Mouse (Mus musculus) small intestine, adult 2 months (tissue): ENCODE data around the gene Gm26920. TPM values are rescaled to one million over a fixed set of nuclear protein-coding genes. Genes with fewer than 3 reads are reported as not detected.

Source experiments
- H3K27ac ChIP-seq: fragments of 200-500 bp; 2 replicates; pipeline ENCODE4 v1.5.1; 2012; ENCODE audit warnings: low read depth, low read length, control low read depth, inconsistent platforms; ENCODE audit not compliant: insufficient read depth
- H3K27me3 ChIP-seq: fragments of 200-500 bp; 2 replicates; pipeline ENCODE4 v1.6.1; 2012; ENCODE audit warnings: mild to moderate bottlenecking, moderate library complexity, low read length, inconsistent platforms; ENCODE audit not compliant: control insufficient read depth, insufficient read depth
- H3K36me3 ChIP-seq: fragments of 200-500 bp; 2 replicates; pipeline ENCODE4 v1.6.1; 2012; ENCODE audit warnings: mild to moderate bottlenecking, low read length, control low read depth, inconsistent platforms; ENCODE audit not compliant: control insufficient read depth, insufficient read depth
- H3K4me1 ChIP-seq: fragments of 200-500 bp; 2 replicates; pipeline ENCODE4 v1.6.1; 2012; ENCODE audit warnings: low read length, inconsistent platforms, mixed read lengths; ENCODE audit not compliant: control insufficient read depth, insufficient read depth, insufficient read length
- H3K4me3 ChIP-seq: fragments of 200-500 bp; 2 replicates; pipeline ENCODE4 v1.5.1; 2012; ENCODE audit warnings: low read depth, mild to moderate bottlenecking, control low read depth, inconsistent platforms, low read length, moderate library complexity
- CTCF ChIP-seq: fragments of 200-500 bp; IDR thresholded peaks from 2 replicates; pipeline ENCODE4 v1.5.1; 2012; ENCODE audit warnings: low read depth, mild to moderate bottlenecking, control low read depth, inconsistent platforms, low read length, moderate library complexity, mixed read lengths; ENCODE audit not compliant: insufficient replicate concordance, insufficient read length; ENCODE audit errors: extremely low read depth
- POLR2A ChIP-seq: fragments of 200-500 bp; IDR thresholded peaks from 2 replicates; pipeline ENCODE4 v1.6.1; 2012; ENCODE audit warnings: low read depth, mild to moderate bottlenecking, control low read depth, inconsistent platforms, low read length, moderate library complexity
- WGBS: fragments of 180-500 bp; shearing (Covaris S2); methylation state at CpG from one replicate; pipeline ENCODE4 v1.1.7; 2018; 5-methylcytosine and 5-hydroxymethylcytosine counted together
- polyA plus RNA-seq: library from polyadenylated mRNA; depleted of rRNA; stranded (reverse); fragments of >200 nt; gene quantifications from 2 replicates; pipeline ENCODE4 v1.2.3, GENCODE M21; 2012

Gene Gm26920
- polyA plus RNA-seq, 1 experiment = 0.06 TPM

GRCm38 (mm10) chr7:30028572-30028971 is 61.6 kb downstream of the Gm26920 start:
- no peak overlapping the region for H3K27ac ChIP-seq
- no peak overlapping the region for H3K4me3 ChIP-seq
- H3K27me3 ChIP-seq = no peaks in the 10 kb centered on the region
- H3K4me1 ChIP-seq = no peaks in the 10 kb centered on the region
- 90% methylated on average over 3 of the region's 3 CpGs for WGBS
- no peak for TF ChIP-seq POLR2A
- no peak for TF ChIP-seq CTCF
- peaks cover 12% of the 10 kb centered on the region for H3K36me3 ChIP-seq

- Histone ChIP-seq H3K36me3 (peaks cover 24% of the 10 kb centered on the region), H3K4me1 (no peaks in the 10 kb centered on the region), H3K27ac (no peak overlapping the region), H3K4me3 (no peak overlapping the region), H3K27me3 (no peaks in the 10 kb centered on the region)
- TF ChIP-seq POLR2A = no peak
- TF ChIP-seq CTCF = no peak
- 70% methylated on average over 4 of the region's 4 CpGs for WGBS
Observed at GRCm38 (mm10) chr7:30027331-30027730, 62.9 kb downstream of the Gm26920 start.

DNA sequence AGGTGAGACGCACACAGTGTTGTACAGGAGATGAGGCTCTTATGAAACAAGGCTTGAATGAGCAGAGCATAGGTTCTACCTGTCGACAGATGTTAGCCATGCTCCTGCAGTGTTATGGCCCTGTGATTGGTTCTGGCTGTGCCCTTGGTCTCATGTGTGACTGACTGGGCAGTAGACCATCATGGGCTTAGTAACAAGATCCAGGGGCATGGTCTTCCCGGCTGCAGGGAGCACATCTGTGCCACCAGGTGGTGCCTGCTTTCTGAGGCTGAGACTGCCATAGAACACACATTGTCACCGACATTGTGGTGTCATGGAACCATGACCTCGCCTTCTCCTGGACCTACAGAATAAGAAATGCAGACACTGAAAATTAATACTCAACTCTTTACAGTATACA is 64.9 kb downstream of the Gm26920 start:
- no peak overlapping the region for H3K4me3 ChIP-seq
- H3K4me1 ChIP-seq = no peaks in the 10 kb centered on the region
- WGBS = 78% methylated on average over 5 of the region's 5 CpGs
- no peak for TF ChIP-seq POLR2A
- TF ChIP-seq CTCF = no peak
- H3K36me3 ChIP-seq = peaks cover 30% of the 10 kb centered on the region
- H3K27ac ChIP-seq = no peak overlapping the region
- no peaks in the 10 kb centered on the region for H3K27me3 ChIP-seq

DNA sequence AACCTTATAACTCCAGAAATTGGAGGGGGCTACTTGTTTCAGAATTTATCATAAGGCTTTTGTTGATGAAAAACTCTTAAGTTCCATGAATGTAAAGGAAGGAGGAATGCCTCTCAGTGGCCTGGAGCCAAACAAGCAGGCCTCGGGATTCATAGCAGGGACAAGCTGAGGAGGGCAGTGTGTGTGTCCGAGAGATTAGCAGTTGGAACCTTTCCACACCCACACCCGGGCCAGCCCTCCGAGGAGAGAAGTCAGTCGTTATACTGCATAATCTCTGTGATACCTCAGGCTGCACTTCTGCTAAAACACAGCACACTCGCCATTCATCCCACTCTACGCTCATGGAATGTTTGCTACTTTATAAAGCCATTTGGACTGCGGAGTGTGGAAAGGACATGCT is 66.4 kb downstream of the Gm26920 start:
- TF ChIP-seq CTCF = no peak
- no peak for TF ChIP-seq POLR2A

GRCm38 (mm10) chr7:30023324-30023723 is 66.9 kb downstream of the Gm26920 start:
- Histone ChIP-seq H3K27me3 (no peaks in the 10 kb centered on the region), H3K27ac (no peak overlapping the region), H3K4me3 (no peak overlapping the region), H3K36me3 (peaks cover 41% of the 10 kb centered on the region), H3K4me1 (no peaks in the 10 kb centered on the region)
- TF ChIP-seq POLR2A (no peak), CTCF (no peak)
- 94% methylated on average over 9 of the region's 9 CpGs for WGBS

More for the DNA sequence above, 66.4 kb downstream of the Gm26920 start:
- Histone ChIP-seq H3K4me3 (no peak overlapping the region), H3K27me3 (no peaks in the 10 kb centered on the region), H3K27ac (no peak overlapping the region), H3K36me3 (peaks cover 37% of the 10 kb centered on the region), H3K4me1 (no peaks in the 10 kb centered on the region)
- WGBS = 71% methylated on average over 8 of the region's 8 CpGs

GRCm38 (mm10) chr7:30019543-30019942 is 70.7 kb downstream of the Gm26920 start:
- peaks cover 60% of the 10 kb centered on the region for H3K36me3 ChIP-seq
- H3K4me3 ChIP-seq = no peak overlapping the region
- TF ChIP-seq CTCF (no peak), POLR2A (no peak)
- no peaks in the 10 kb centered on the region for H3K27me3 ChIP-seq
- no peak overlapping the region for H3K27ac ChIP-seq
- no peaks in the 10 kb centered on the region for H3K4me1 ChIP-seq
- WGBS = 89% methylated on average over 2 of the region's 2 CpGs

GRCm38 (mm10) chr7:30017226-30017625 is 73.0 kb downstream of the Gm26920 start:
- no peaks in the 10 kb centered on the region for H3K27me3 ChIP-seq
- WGBS = 91% methylated on average over 6 of the region's 6 CpGs
- H3K27ac ChIP-seq = no peak overlapping the region
- H3K4me1 ChIP-seq = no peaks in the 10 kb centered on the region
- H3K4me3 ChIP-seq = no peak overlapping the region
- TF ChIP-seq POLR2A (no peak), CTCF (no peak)
- peaks cover 50% of the 10 kb centered on the region for H3K36me3 ChIP-seq
